Mouse (Mus musculus) bone marrow macrophage, adult 2 months (primary cell): ENCODE measurements around the gene Mars.

ENCODE experiments used
- CTCF ChIP-seq: IDR thresholded peaks from 2 replicates; pipeline ENCODE4 v1.5.1; 2012; ENCODE audit warnings: low read depth, mild to moderate bottlenecking, low read length, moderate library complexity
- POLR2A ChIP-seq: IDR thresholded peaks from 2 replicates; pipeline ENCODE4 v1.6.1; 2012; ENCODE audit warnings: mild to moderate bottlenecking, low read depth, low read length, borderline replicate concordance

DNA sequence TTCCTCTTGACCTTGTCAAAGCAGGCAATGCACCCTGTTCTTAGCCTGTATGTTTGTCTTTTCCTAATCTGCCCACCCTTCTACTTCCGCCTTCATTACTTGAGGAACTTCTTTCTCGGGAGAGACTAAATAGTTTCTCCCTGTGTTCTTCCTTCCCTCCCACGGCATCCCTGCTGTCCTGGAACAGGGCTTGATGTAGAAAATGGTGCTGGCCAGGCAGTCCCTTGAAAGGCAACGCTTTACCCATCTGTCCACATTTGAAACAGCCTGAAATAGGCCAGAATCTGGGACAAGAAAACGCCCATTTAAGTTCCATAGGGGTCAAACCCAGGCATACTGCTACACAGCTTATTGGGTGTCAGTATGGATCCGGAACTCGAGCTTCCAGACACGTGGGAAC lies 38.2 kb upstream of the Mars start:
- TF ChIP-seq CTCF (no peak), POLR2A (no peak)
